Mouse (Mus musculus) hindbrain, embryonic 13.5 days (tissue): ENCODE data around the gene Csrp1. TPM values are rescaled to one million over a fixed set of nuclear protein-coding genes. Genes with fewer than 3 reads are reported as not detected.

ENCODE experiments used
- ATAC-seq: fragments of 200-750 bp; cut with Nextera tagmentation; 2 replicates; pipeline ENCODE4 v1.8.0; 2017; ENCODE audit warnings: moderate TSS enrichment; ENCODE audit not compliant: low FRiP score
- H3K27ac ChIP-seq: fragments of 300-500 bp; sonication (generic); 2 replicates; pipeline ENCODE4 v1.5.1; 2015; ENCODE audit warnings: inconsistent platforms, mild to moderate bottlenecking, moderate library complexity
- H3K27me3 ChIP-seq: fragments of 300-500 bp; sonication (generic); 2 replicates; pipeline ENCODE4 v1.6.1; 2015; ENCODE audit warnings: mild to moderate bottlenecking, inconsistent platforms
- H3K36me3 ChIP-seq: fragments of 300-500 bp; sonication (generic); 2 replicates; pipeline ENCODE4 v1.6.1; 2015; ENCODE audit warnings: mild to moderate bottlenecking, inconsistent platforms
- H3K4me1 ChIP-seq: fragments of 300-500 bp; sonication (generic); replicated peaks from 2 replicates; pipeline ENCODE4 v1.6.1; 2015; ENCODE audit warnings: inconsistent platforms
- H3K4me2 ChIP-seq: fragments of 300-500 bp; sonication (generic); 2 replicates; pipeline ENCODE4 v1.6.1; 2015; ENCODE audit warnings: inconsistent platforms, mild to moderate bottlenecking, moderate library complexity
- H3K4me3 ChIP-seq: fragments of 300-500 bp; sonication (generic); 2 replicates; pipeline ENCODE4 v1.5.1; 2015; ENCODE audit warnings: mild to moderate bottlenecking, inconsistent platforms
- H3K9ac ChIP-seq: fragments of 300-500 bp; sonication (generic); 2 replicates; pipeline ENCODE4 v1.6.1; 2015; ENCODE audit warnings: mild to moderate bottlenecking, inconsistent platforms
- H3K9me3 ChIP-seq: fragments of 300-500 bp; sonication (generic); 2 replicates; pipeline ENCODE4 v1.6.1; 2016; ENCODE audit warnings: inconsistent platforms
- WGBS: fragments of 180-500 bp; shearing (Covaris S2); methylation state at CpG from one replicate; pipeline ENCODE4 v1.1.7; 2015; 5-methylcytosine and 5-hydroxymethylcytosine counted together
- polyA plus RNA-seq: library from polyadenylated mRNA; unstranded; fragments of >200 nt; fragmentation: Nextera tagmentation; extraction: Ambion mirVana; gene quantifications from 2 replicates; pipeline ENCODE4 v1.2.1, GENCODE M21; 2015

Gene Csrp1
- polyA plus RNA-seq, 1 experiment from 2014 or later, result 22.9 TPM

DNA sequence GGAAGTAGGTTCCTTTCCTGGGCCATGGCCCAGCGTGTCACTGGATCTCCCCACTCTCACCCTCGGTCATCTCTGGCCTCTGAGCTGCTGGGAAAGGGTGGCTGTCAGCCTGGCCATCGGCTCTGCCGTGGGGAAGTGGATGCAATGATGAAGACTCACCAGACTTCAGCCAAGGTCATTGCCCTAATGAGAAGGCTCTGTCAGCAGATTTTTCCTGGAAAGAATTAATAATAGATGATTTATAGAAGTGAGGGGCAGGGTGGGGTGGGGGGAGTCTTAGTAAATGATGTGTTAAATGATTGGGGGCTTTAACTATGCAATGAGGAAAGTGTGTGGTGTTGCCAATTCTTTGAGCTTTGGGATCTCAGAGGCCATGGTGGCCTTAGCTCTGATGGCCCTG, 26.4 kb downstream of the Csrp1 start:
- no peak for ATAC-seq
- no peaks in the 10 kb centered on the region for H3K9me3 ChIP-seq
- WGBS, result 80% methylated on average over 4 of the region's 4 CpGs

DNA sequence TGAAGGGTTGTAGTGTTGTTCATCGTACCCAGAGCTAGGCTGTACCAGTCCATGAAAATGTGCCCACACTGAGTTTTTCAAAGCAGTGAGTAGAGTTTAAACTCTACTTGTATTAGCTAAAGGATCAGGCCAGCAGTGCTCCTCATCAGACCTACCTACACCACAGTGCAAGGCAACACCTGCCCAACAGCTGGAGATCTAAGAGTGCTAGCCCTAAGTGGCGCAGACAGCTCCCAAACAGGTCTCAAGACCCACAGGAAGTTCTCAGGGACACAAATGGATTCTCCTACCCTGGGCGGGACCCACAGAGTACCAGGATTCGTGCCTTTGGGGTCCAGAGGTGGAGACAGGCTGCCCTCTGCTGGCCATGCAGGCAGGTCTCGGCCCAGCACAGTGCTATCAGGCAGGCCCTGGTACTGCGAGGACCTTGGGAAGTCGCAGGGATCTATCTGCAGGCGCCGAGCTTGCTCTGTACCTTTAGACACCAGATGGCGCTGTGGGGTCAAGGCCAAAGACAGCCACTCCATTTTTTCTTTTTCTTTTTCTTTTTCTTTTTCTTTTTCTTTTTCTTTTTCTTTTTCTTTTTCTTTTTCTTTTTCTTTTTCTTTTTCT, 33.0 kb downstream of the Csrp1 start:
- Histone ChIP-seq H3K9me3 (no peaks in the 10 kb centered on the region), H3K27ac (no peak overlapping the region), H3K4me3 (no peak overlapping the region), H3K36me3 (peaks cover 6% of the 10 kb centered on the region; the same call in 1 of the 2 replicates), H3K27me3 (no peaks in the 10 kb centered on the region), H3K4me1 (no peaks in the 10 kb centered on the region), H3K4me2 (no peak overlapping the region), H3K9ac (no peak overlapping the region)
- 11% methylated on average over 10 of the region's 10 CpGs for WGBS
- peak; percentile 97 for ATAC-seq

More for the DNA sequence above, 26.4 kb downstream of the Csrp1 start:
- H3K4me1 ChIP-seq, result peaks cover 2% of the 10 kb centered on the region
- H3K4me2 ChIP-seq, result no peak overlapping the region
- no peak overlapping the region for H3K9ac ChIP-seq
- peaks cover 9% of the 10 kb centered on the region for H3K36me3 ChIP-seq
- no peak overlapping the region for H3K4me3 ChIP-seq
- no peaks in the 10 kb centered on the region for H3K27me3 ChIP-seq
- no peak overlapping the region for H3K27ac ChIP-seq

DNA sequence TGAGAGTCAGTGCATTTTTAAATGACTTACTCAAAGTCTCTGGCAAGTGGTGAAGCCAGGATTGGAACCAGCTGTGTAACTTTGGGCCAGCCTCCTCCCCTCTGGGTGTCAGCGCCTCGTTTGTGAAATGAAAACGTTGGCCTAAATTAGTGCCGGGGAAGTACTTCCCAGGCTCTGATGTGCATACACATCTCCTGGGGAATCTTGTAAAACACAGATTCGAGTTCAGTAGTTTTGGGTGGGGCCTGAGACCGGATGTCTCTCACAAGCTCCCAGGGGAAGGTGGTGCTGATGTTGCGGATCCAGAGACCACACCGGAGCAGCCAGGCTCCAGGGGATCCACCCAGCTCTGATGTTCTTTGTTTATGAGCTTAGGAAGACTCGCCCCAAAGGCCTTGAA, 35.4 kb downstream of the Csrp1 start:
- 66% methylated on average over 9 of the region's 9 CpGs for WGBS
- H3K27ac ChIP-seq, result no peak overlapping the region
- ATAC-seq, result no peak
- H3K36me3 ChIP-seq, result peaks cover 6% of the 10 kb centered on the region; the same call in 1 of the 2 replicates
- H3K4me1 ChIP-seq, result no peaks in the 10 kb centered on the region
- H3K9ac ChIP-seq, result no peak overlapping the region
- no peak overlapping the region for H3K4me2 ChIP-seq
- no peaks in the 10 kb centered on the region for H3K27me3 ChIP-seq
- H3K4me3 ChIP-seq, result no peak overlapping the region
- no peaks in the 10 kb centered on the region for H3K9me3 ChIP-seq

DNA sequence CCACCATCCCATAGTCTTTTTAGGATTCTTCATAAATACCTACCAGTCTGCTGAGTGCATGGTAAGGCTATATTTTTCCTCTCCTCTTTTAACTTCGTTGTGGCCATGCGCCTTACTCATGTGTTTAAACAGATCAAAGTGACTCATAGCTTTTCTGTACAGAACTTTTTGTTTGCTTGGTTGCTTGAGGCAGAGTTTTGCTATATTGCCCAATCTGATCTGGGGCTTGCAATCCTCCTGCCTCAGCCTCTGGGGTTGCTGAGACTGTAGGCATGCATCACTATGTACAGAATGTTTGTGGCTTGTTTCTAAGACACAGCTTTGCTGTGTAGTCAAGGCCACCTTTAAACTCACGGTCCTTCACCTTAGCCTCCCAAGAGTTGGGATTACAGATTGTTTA, 36.1 kb downstream of the Csrp1 start:
- Histone ChIP-seq H3K4me1 (no peaks in the 10 kb centered on the region), H3K4me3 (no peak overlapping the region), H3K9me3 (no peaks in the 10 kb centered on the region), H3K9ac (no peak overlapping the region), H3K27ac (no peak overlapping the region), H3K4me2 (no peak overlapping the region), H3K27me3 (no peaks in the 10 kb centered on the region), H3K36me3 (peaks cover 4% of the 10 kb centered on the region; the same call in 1 of the 2 replicates)
- ATAC-seq, result no peak
- 93% methylated on average over 3 of the region's 3 CpGs for WGBS

- ATAC-seq, result no peak
- Histone ChIP-seq H3K27me3 (no peaks in the 10 kb centered on the region), H3K4me2 (no peak overlapping the region), H3K27ac (no peak overlapping the region), H3K9ac (no peak overlapping the region), H3K36me3 (no peaks in the 10 kb centered on the region), H3K4me1 (no peaks in the 10 kb centered on the region), H3K9me3 (no peaks in the 10 kb centered on the region), H3K4me3 (no peak overlapping the region)
- 80% methylated on average over 8 of the region's 8 CpGs for WGBS
Measured at GRCm38 (mm10) chr1:135757287-135757686, 37.4 kb downstream of the Csrp1 start.

DNA sequence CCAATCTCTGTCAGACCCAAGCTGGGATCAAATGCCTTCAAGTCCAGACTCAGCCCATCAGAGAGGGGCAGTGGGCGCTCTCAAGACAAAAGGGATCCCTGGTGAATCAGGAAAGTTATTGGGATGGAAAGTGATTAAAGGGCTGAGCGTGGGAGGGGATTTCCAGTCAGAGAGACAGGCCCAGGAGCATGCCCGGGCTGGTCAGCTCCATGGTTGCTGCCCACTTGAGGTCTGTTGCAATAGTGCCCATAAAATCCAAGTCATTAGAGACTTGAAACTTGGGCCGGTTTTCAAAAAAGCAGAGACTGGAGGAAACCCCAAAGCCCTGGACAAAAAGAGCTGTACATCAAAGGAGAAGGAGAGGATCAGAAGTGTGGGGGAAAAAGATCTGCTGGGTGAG, 39.8 kb downstream of the Csrp1 start:
- ATAC-seq, result no peak
- H3K4me2 ChIP-seq, result no peak overlapping the region
- no peaks in the 10 kb centered on the region for H3K9me3 ChIP-seq
- no peak overlapping the region for H3K27ac ChIP-seq
- no peak overlapping the region for H3K9ac ChIP-seq
- H3K27me3 ChIP-seq, result 0 out of 2 replicates have a peak, but pooled peaks cover 2% of the 10 kb centered on the region
- no peaks in the 10 kb centered on the region for H3K36me3 ChIP-seq
- WGBS, result 66% methylated on average over 4 of the region's 4 CpGs
- H3K4me3 ChIP-seq, result no peak overlapping the region
- H3K4me1 ChIP-seq, result no peaks in the 10 kb centered on the region

- no peaks in the 10 kb centered on the region for H3K9me3 ChIP-seq
- no peak overlapping the region for H3K9ac ChIP-seq
- ATAC-seq, result no peak
- no peaks in the 10 kb centered on the region for H3K4me1 ChIP-seq
- H3K36me3 ChIP-seq, result no peaks in the 10 kb centered on the region
- 71% methylated on average over 8 of the region's 8 CpGs for WGBS
- peaks cover 7% of the 10 kb centered on the region; the same call in 1 of the 2 replicates for H3K27me3 ChIP-seq
- H3K27ac ChIP-seq, result no peak overlapping the region
- no peak overlapping the region for H3K4me2 ChIP-seq
- no peak overlapping the region for H3K4me3 ChIP-seq
Measured at GRCm38 (mm10) chr1:135760216-135760615, 40.4 kb downstream of the Csrp1 start.

- Histone ChIP-seq H3K27ac (no peak overlapping the region), H3K27me3 (peaks cover 12% of the 10 kb centered on the region; the same call in 1 of the 2 replicates), H3K9me3 (no peaks in the 10 kb centered on the region), H3K4me3 (no peak overlapping the region), H3K4me2 (no peak overlapping the region), H3K36me3 (no peaks in the 10 kb centered on the region), H3K4me1 (peaks cover 11% of the 10 kb centered on the region), H3K9ac (no peak overlapping the region)
- ATAC-seq, result no peak
- WGBS, result 96% methylated on average over 5 of the region's 5 CpGs
Measured at GRCm38 (mm10) chr1:135761728-135762127, 41.9 kb downstream of the Csrp1 start.

DNA sequence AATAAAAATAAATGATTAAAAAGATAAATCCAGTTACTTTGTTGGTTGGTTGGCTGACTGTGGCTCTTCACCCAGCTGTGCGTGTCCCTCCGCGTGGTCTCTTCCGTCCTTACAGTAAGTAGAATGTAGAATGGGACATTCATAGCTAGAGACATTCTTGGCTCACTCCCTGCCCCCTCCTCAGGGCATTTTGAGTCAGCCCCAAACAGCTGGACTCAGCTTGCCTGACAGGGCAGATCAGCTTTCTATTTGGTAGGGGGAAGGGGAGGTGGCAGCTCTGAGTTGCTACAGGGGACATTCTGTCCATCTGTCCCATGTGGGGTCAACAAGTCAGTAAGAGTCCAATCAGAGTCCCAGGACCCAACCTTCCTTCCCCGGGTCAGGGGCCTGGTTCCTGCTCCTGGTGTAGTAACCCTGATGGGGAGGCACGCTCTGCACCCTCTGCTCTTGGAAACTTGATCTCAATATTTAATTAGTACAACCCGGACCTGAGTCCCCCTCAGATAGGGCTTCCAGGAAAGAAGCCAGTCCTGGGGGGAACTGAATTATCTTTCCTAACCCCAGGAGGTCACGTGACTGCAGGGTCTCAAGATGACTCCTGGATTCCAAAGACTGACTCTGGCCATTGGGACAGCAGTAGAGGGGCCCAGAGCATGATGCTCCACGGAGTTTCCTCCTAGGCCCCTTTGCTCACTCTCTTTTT, 43.8 kb downstream of the Csrp1 start:
- no peaks in the 10 kb centered on the region for H3K9me3 ChIP-seq
- H3K9ac ChIP-seq, result no peak overlapping the region
- H3K4me2 ChIP-seq, result no peak overlapping the region
- peaks cover 21% of the 10 kb centered on the region for H3K27me3 ChIP-seq
- 77% methylated on average over 9 of the region's 9 CpGs for WGBS
- H3K4me1 ChIP-seq, result peaks cover 22% of the 10 kb centered on the region
- no peak for ATAC-seq
- no peak overlapping the region for H3K27ac ChIP-seq
- no peaks in the 10 kb centered on the region for H3K36me3 ChIP-seq
- H3K4me3 ChIP-seq, result no peak overlapping the region

GRCm38 (mm10) chr1:135764206-135764528, 44.3 kb downstream of the Csrp1 start:
- 75% methylated on average over 2 of the region's 2 CpGs for WGBS
- no peak for ATAC-seq

DNA sequence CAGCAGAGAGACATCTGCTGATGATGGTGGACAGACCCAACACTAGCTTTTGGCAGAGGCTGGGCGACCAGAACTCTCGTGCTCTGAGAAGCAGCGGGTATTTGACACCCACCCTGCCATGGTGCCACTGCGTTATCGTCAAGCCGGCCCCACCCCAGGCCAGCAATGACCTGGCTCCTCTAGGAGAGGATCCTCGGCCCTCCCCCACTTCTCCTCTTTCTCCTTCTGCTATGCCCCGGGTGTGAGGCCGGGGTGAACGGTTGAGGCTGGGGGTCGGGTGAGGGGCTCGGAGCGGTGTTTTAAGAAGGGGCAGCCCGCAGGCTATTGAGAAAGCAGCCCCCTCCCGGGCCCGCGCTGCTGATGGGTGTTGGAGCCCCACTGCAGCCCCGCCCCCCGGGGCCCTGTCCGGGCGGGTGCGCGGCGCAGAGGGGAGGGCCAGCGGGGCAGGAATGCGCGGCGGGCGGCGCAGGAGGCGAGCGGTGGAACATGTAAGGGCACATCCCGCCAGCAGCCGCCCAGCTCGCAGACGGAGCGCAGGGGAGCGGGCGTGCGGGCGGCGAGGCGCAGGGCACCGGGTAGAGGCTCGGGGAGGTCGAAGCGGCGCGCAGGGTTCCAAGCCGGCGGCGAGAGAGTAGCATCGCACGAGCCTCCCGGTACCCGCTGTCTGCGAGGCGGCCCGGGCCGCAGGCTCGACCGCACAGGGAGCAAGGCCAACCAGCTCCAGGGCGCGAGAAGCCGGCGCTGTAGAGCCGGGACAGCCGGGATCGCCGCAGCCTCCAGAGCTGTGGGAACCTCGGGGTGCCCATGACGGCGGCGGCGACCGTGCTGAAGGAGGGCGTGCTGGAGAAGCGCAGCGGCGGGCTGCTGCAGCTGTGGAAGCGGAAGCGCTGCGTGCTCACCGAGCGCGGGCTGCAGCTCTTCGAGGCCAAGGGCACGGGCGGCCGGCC, 46.1 kb downstream of the Csrp1 start, which contains the start of gene Phlda3:
Gene Phlda3, plus strand, starts transcription at position 475 of the 947 bp plus-strand sequence.
- Histone ChIP-seq H3K27ac (peak within 1 kb of the TSS; percentile 78), H3K9ac (peak within 1 kb of the TSS; percentile 86), H3K36me3 (no peaks in the 10 kb centered on the region), H3K27me3 (peaks cover 26% of the 10 kb centered on the region), H3K4me2 (peak within 1 kb of the TSS; percentile 89), H3K4me1 (peaks cover 25% of the 10 kb centered on the region), H3K4me3 (peak within 1 kb of the TSS; percentile 59), H3K9me3 (no peaks in the 10 kb centered on the region)
- ATAC-seq, result peak; percentile 86
- WGBS, result 2% methylated on average over 78 of the region's 90 CpGs

More at GRCm38 (mm10) chr1:135764206-135764528, 44.3 kb downstream of the Csrp1 start:
- Histone ChIP-seq H3K4me3 (no peak overlapping the region), H3K36me3 (no peaks in the 10 kb centered on the region), H3K27ac (no peak overlapping the region), H3K4me2 (no peak overlapping the region), H3K9me3 (no peaks in the 10 kb centered on the region), H3K4me1 (peaks cover 22% of the 10 kb centered on the region), H3K9ac (no peak overlapping the region), H3K27me3 (peaks cover 21% of the 10 kb centered on the region)
